Mouse (Mus musculus): Measurements from ENCODE around the gene Fbxo47. TPM values are rescaled to one million over a fixed set of nuclear protein-coding genes. Genes with fewer than 3 reads are reported as not detected.

Fbxo47 gene
- polyA plus RNA-seq, 1 experiment from 2014 or later = 0.78 TPM

- Histone ChIP-seq H3K27me3 (ENCODE audit: control insufficient read depth, insufficient read depth, low read depth, low read length) (no peaks in the 10 kb centered on the region), H3K4me3 (ENCODE audit: low read depth, low read length) (no peak overlapping the region), H3K4me1 (ENCODE audit: control insufficient read depth, insufficient read depth, low read length) (peaks cover 10% of the 10 kb centered on the region), H3K9ac (ENCODE audit: low read depth, low read length) (no peak overlapping the region), H3K36me3 (ENCODE audit: control insufficient read depth, insufficient read depth, low read length) (peaks cover 18% of the 10 kb centered on the region), H3K27ac (ENCODE audit: low read length) (no peak overlapping the region), H3K9me3 (replicated peaks; ENCODE audit: control insufficient read depth, low read length, poor library complexity, severe bottlenecking) (no peaks in the 10 kb centered on the region), H3K4me2 (ENCODE audit: low read length) (no peak overlapping the region)
- 88% methylated on average over 8 of the region's 8 CpGs for WGBS
- no peak for ATAC-seq
Measured at GRCm38 (mm10) chr11:97821401-97822064, 62.4 kb downstream of the Fbxo47 start.

GRCm38 (mm10) chr11:97820840-97821239, 63.1 kb downstream of the Fbxo47 start:
- no peak overlapping the region for H3K9ac ChIP-seq (ENCODE audit: low read depth, low read length)
- H3K4me3 ChIP-seq (ENCODE audit: low read depth, low read length) = no peak overlapping the region
- H3K27me3 ChIP-seq (ENCODE audit: control insufficient read depth, insufficient read depth, low read depth, low read length) = no peaks in the 10 kb centered on the region
- ATAC-seq = no peak
- 63% methylated on average over 4 of the region's 4 CpGs for WGBS
- peaks cover 10% of the 10 kb centered on the region for H3K4me1 ChIP-seq (ENCODE audit: control insufficient read depth, insufficient read depth, low read length)
- H3K27ac ChIP-seq (ENCODE audit: low read length) = no peak overlapping the region
- peaks cover 21% of the 10 kb centered on the region for H3K36me3 ChIP-seq (ENCODE audit: control insufficient read depth, insufficient read depth, low read length)
- no peaks in the 10 kb centered on the region for H3K9me3 ChIP-seq (replicated peaks; ENCODE audit: control insufficient read depth, low read length, poor library complexity, severe bottlenecking)
- no peak overlapping the region for H3K4me2 ChIP-seq (ENCODE audit: low read length)

- Histone ChIP-seq H3K27me3 (ENCODE audit: control insufficient read depth, insufficient read depth, low read depth, low read length) (no peaks in the 10 kb centered on the region), H3K4me1 (ENCODE audit: control insufficient read depth, insufficient read depth, low read length) (peaks cover 12% of the 10 kb centered on the region), H3K4me3 (ENCODE audit: low read depth, low read length) (no peak overlapping the region), H3K9ac (ENCODE audit: low read depth, low read length) (no peak overlapping the region), H3K27ac (ENCODE audit: low read length) (no peak overlapping the region), H3K36me3 (ENCODE audit: control insufficient read depth, insufficient read depth, low read length) (peaks cover 17% of the 10 kb centered on the region), H3K4me2 (ENCODE audit: low read length) (no peak overlapping the region), H3K9me3 (replicated peaks; ENCODE audit: control insufficient read depth, low read length, poor library complexity, severe bottlenecking) (no peaks in the 10 kb centered on the region)
- ATAC-seq = no peak
- WGBS = 76% methylated on average over 5 of the region's 5 CpGs
Measured at GRCm38 (mm10) chr11:97819923-97820322, 64.0 kb downstream of the Fbxo47 start.

GRCm38 (mm10) chr11:97819102-97819501, 64.9 kb downstream of the Fbxo47 start:
- Histone ChIP-seq H3K4me2 (ENCODE audit: low read length) (no peak overlapping the region), H3K9me3 (replicated peaks; ENCODE audit: control insufficient read depth, low read length, poor library complexity, severe bottlenecking) (no peaks in the 10 kb centered on the region), H3K27me3 (ENCODE audit: control insufficient read depth, insufficient read depth, low read depth, low read length) (no peaks in the 10 kb centered on the region), H3K4me3 (ENCODE audit: low read depth, low read length) (no peak overlapping the region), H3K36me3 (ENCODE audit: control insufficient read depth, insufficient read depth, low read length) (peaks cover 17% of the 10 kb centered on the region; the same call in 1 of the 2 replicates), H3K4me1 (ENCODE audit: control insufficient read depth, insufficient read depth, low read length) (peaks cover 12% of the 10 kb centered on the region), H3K9ac (ENCODE audit: low read depth, low read length) (peak overlapping the region; percentile 36; the same call in 1 of the 2 replicates), H3K27ac (ENCODE audit: low read length) (peak overlapping the region; percentile 63)
- 41% methylated on average over 4 of the region's 4 CpGs for WGBS
- ATAC-seq = no peak

GRCm38 (mm10) chr11:97818571-97818970, 65.4 kb downstream of the Fbxo47 start:
- Histone ChIP-seq H3K4me3 (ENCODE audit: low read depth, low read length) (no peak overlapping the region), H3K27me3 (ENCODE audit: control insufficient read depth, insufficient read depth, low read depth, low read length) (no peaks in the 10 kb centered on the region), H3K4me1 (ENCODE audit: control insufficient read depth, insufficient read depth, low read length) (peaks cover 17% of the 10 kb centered on the region), H3K36me3 (ENCODE audit: control insufficient read depth, insufficient read depth, low read length) (peaks cover 17% of the 10 kb centered on the region; the same call in 1 of the 2 replicates), H3K27ac (ENCODE audit: low read length) (peak overlapping the region; percentile 63), H3K9ac (ENCODE audit: low read depth, low read length) (peak overlapping the region; percentile 36; the same call in 1 of the 2 replicates), H3K4me2 (ENCODE audit: low read length) (no peak overlapping the region), H3K9me3 (replicated peaks; ENCODE audit: control insufficient read depth, low read length, poor library complexity, severe bottlenecking) (no peaks in the 10 kb centered on the region)
- ATAC-seq = peak; percentile 68
- 8% methylated on average over 4 of the region's 4 CpGs for WGBS

GRCm38 (mm10) chr11:97818003-97818402, 66.0 kb downstream of the Fbxo47 start:
- 12% methylated on average over 6 of the region's 6 CpGs for WGBS
- Histone ChIP-seq H3K27ac (ENCODE audit: low read length) (peak overlapping the region; percentile 63), H3K4me2 (ENCODE audit: low read length) (no peak overlapping the region), H3K4me1 (ENCODE audit: control insufficient read depth, insufficient read depth, low read length) (peaks cover 23% of the 10 kb centered on the region), H3K9ac (ENCODE audit: low read depth, low read length) (no peak overlapping the region), H3K4me3 (ENCODE audit: low read depth, low read length) (no peak overlapping the region), H3K36me3 (ENCODE audit: control insufficient read depth, insufficient read depth, low read length) (peaks cover 17% of the 10 kb centered on the region; the same call in 1 of the 2 replicates), H3K9me3 (replicated peaks; ENCODE audit: control insufficient read depth, low read length, poor library complexity, severe bottlenecking) (no peaks in the 10 kb centered on the region), H3K27me3 (ENCODE audit: control insufficient read depth, insufficient read depth, low read depth, low read length) (no peaks in the 10 kb centered on the region)
- ATAC-seq = no peak

- no peak overlapping the region for H3K4me2 ChIP-seq (ENCODE audit: low read length)
- H3K4me3 ChIP-seq (ENCODE audit: low read depth, low read length) = no peak overlapping the region
- H3K36me3 ChIP-seq (ENCODE audit: control insufficient read depth, insufficient read depth, low read length) = peaks cover 17% of the 10 kb centered on the region; the same call in 1 of the 2 replicates
- peaks cover 29% of the 10 kb centered on the region for H3K4me1 ChIP-seq (ENCODE audit: control insufficient read depth, insufficient read depth, low read length)
- no peaks in the 10 kb centered on the region for H3K9me3 ChIP-seq (replicated peaks; ENCODE audit: control insufficient read depth, low read length, poor library complexity, severe bottlenecking)
- no peak overlapping the region for H3K9ac ChIP-seq (ENCODE audit: low read depth, low read length)
- ATAC-seq = no peak
- no peak overlapping the region for H3K27ac ChIP-seq (ENCODE audit: low read length)
- 47% methylated on average over 5 of the region's 5 CpGs for WGBS
- H3K27me3 ChIP-seq (ENCODE audit: control insufficient read depth, insufficient read depth, low read depth, low read length) = no peaks in the 10 kb centered on the region
Measured at GRCm38 (mm10) chr11:97817379-97817778, 66.6 kb downstream of the Fbxo47 start.

GRCm38 (mm10) chr11:97816916-97817315, 67.0 kb downstream of the Fbxo47 start:
- no peak overlapping the region for H3K27ac ChIP-seq (ENCODE audit: low read length)
- H3K4me1 ChIP-seq (ENCODE audit: control insufficient read depth, insufficient read depth, low read length) = peaks cover 33% of the 10 kb centered on the region
- H3K36me3 ChIP-seq (ENCODE audit: control insufficient read depth, insufficient read depth, low read length) = peaks cover 17% of the 10 kb centered on the region; the same call in 1 of the 2 replicates
- no peak overlapping the region for H3K4me3 ChIP-seq (ENCODE audit: low read depth, low read length)
- no peak for ATAC-seq
- no peaks in the 10 kb centered on the region for H3K27me3 ChIP-seq (ENCODE audit: control insufficient read depth, insufficient read depth, low read depth, low read length)
- no peak overlapping the region for H3K4me2 ChIP-seq (ENCODE audit: low read length)
- no peak overlapping the region for H3K9ac ChIP-seq (ENCODE audit: low read depth, low read length)
- H3K9me3 ChIP-seq (replicated peaks; ENCODE audit: control insufficient read depth, low read length, poor library complexity, severe bottlenecking) = no peaks in the 10 kb centered on the region
- WGBS = 64% methylated on average over 9 of the region's 9 CpGs

- Histone ChIP-seq H3K27ac (ENCODE audit: low read length) (no peak overlapping the region), H3K36me3 (ENCODE audit: control insufficient read depth, insufficient read depth, low read length) (peaks cover 17% of the 10 kb centered on the region; the same call in 1 of the 2 replicates), H3K4me3 (ENCODE audit: low read depth, low read length) (no peak overlapping the region), H3K27me3 (ENCODE audit: control insufficient read depth, insufficient read depth, low read depth, low read length) (no peaks in the 10 kb centered on the region), H3K4me2 (ENCODE audit: low read length) (no peak overlapping the region), H3K4me1 (ENCODE audit: control insufficient read depth, insufficient read depth, low read length) (peaks cover 41% of the 10 kb centered on the region), H3K9ac (ENCODE audit: low read depth, low read length) (no peak overlapping the region), H3K9me3 (replicated peaks; ENCODE audit: control insufficient read depth, low read length, poor library complexity, severe bottlenecking) (no peaks in the 10 kb centered on the region)
- ATAC-seq = no peak
- WGBS = 33% methylated on average over 5 of the region's 5 CpGs
Measured at GRCm38 (mm10) chr11:97816176-97816575, 67.8 kb downstream of the Fbxo47 start.

All from midbrain, embryonic 16.5 days (tissue).